ENCODE assay signal across 30 mouse cellular contexts in the genomic region with DNA sequence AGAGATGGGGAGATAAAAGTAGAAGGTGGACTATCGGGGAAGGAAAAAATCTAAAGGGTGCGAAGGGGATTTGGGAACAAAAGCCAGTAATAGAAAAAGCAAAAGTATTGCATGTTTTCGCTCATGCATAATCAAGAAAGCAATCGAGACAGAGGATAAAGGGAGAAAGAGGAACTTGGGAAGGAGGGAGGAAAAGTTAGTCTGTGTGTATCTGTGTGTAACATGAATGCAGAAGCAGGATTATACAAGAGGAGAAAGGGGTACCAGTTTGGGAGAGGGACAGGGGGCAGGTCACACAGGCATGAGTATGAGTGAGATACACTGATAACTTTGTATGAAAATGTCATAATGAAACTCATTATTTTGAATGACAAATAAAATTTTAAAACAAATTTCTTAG.
"Had no signal": no experiment of that assay in that cellular context is flagged by ENCODE, and none has a peak within 500 bp of the region (broad histone marks: within the 10 kb centered on the region; RNA-seq: fewer than 3 reads in every experiment).

No protein-coding gene starts in this region.

- DNase-seq: left cerebral cortex, postnatal 4 days; liver; liver, embryonic 13.5 days; liver, postnatal 0 days; lung, adult 18-20 months; lung, adult 2 months; lung, embryonic 14.5 days; lung, postnatal 10 days; lung, postnatal 14 days; lung, postnatal 36 days; lung, postnatal 4 days; midbrain, embryonic 14.5 days had no signal

- ATAC-seq: lung, postnatal 0 days; midbrain, embryonic 13.5 days; midbrain, embryonic 15.5 days; midbrain, embryonic 16.5 days had no signal

- H3K9ac ChIP-seq: limb, embryonic 12.5 days; limb, embryonic 13.5 days; limb, embryonic 15.5 days; liver, embryonic 12.5 days; liver, embryonic 13.5 days; liver, embryonic 14.5 days; liver, embryonic 15.5 days; liver, postnatal 0 days; lung, embryonic 14.5 days; lung, embryonic 15.5 days; midbrain, embryonic 12.5 days; midbrain, embryonic 13.5 days; midbrain, embryonic 15.5 days; neural tube, embryonic 12.5 days had no signal

- H3K27ac ChIP-seq: limb, embryonic 10.5 days; limb, embryonic 12.5 days; limb, embryonic 13.5 days; limb, embryonic 15.5 days; liver, embryonic 12.5 days; liver, embryonic 14.5 days; liver, embryonic 15.5 days; lung, embryonic 15.5 days; macrophage; midbrain, embryonic 10.5 days; midbrain, embryonic 12.5 days; midbrain, embryonic 13.5 days; midbrain, embryonic 15.5 days; neural tube, embryonic 12.5 days had no signal

- H3K27me3 ChIP-seq: limb, embryonic 12.5 days; limb, embryonic 13.5 days; limb, embryonic 15.5 days; liver, embryonic 12.5 days; liver, embryonic 13.5 days; liver, embryonic 15.5 days; lung, embryonic 15.5 days; midbrain, embryonic 12.5 days; midbrain, embryonic 13.5 days; midbrain, embryonic 15.5 days; neural tube, embryonic 12.5 days had no signal

- H3K36me3 ChIP-seq: limb, embryonic 10.5 days; limb, embryonic 12.5 days; limb, embryonic 13.5 days; limb, embryonic 15.5 days; liver, embryonic 12.5 days; liver, embryonic 13.5 days; liver, embryonic 15.5 days; lung, embryonic 15.5 days; midbrain, embryonic 12.5 days; midbrain, embryonic 13.5 days; midbrain, embryonic 15.5 days; neural tube, embryonic 12.5 days had no signal

- H3K4me3 ChIP-seq: limb, embryonic 10.5 days; limb, embryonic 12.5 days; limb, embryonic 13.5 days; limb, embryonic 15.5 days; liver, embryonic 12.5 days; liver, embryonic 13.5 days; liver, embryonic 15.5 days; lung, embryonic 15.5 days; megakaryocyte, embryonic 14.5 days; midbrain, embryonic 10.5 days; midbrain, embryonic 12.5 days; midbrain, embryonic 13.5 days; midbrain, embryonic 15.5 days; myocyte; neural tube, embryonic 12.5 days had no signal

- H3K9me3 ChIP-seq: limb, embryonic 10.5 days; limb, embryonic 12.5 days; limb, embryonic 13.5 days; limb, embryonic 15.5 days; liver, embryonic 12.5 days; liver, embryonic 13.5 days; liver, embryonic 15.5 days; lung, embryonic 15.5 days; megakaryocyte, embryonic 14.5 days; midbrain, embryonic 10.5 days; midbrain, embryonic 12.5 days; midbrain, embryonic 13.5 days; midbrain, embryonic 15.5 days; neural tube, embryonic 12.5 days had no signal

- H3K4me1 ChIP-seq: limb, embryonic 10.5 days; limb, embryonic 12.5 days; limb, embryonic 13.5 days; limb, embryonic 15.5 days; lung, embryonic 15.5 days; midbrain, embryonic 10.5 days; midbrain, embryonic 12.5 days; midbrain, embryonic 13.5 days; midbrain, embryonic 15.5 days; neural tube, embryonic 12.5 days had no signal
